Mouse (Mus musculus) kidney, adult 9 months (tissue): ENCODE results near the gene Gm47955.
"Not testable (repeated sequence)": the region's sequence is repeated elsewhere in the genome, so short reads cannot be mapped to it uniquely, and the experiment has no call there.

Source experiments
- DNase-seq: peaks from one replicate; pipeline ENCODE4 v3.0.0; 2022

Gm47955 gene

DNA sequence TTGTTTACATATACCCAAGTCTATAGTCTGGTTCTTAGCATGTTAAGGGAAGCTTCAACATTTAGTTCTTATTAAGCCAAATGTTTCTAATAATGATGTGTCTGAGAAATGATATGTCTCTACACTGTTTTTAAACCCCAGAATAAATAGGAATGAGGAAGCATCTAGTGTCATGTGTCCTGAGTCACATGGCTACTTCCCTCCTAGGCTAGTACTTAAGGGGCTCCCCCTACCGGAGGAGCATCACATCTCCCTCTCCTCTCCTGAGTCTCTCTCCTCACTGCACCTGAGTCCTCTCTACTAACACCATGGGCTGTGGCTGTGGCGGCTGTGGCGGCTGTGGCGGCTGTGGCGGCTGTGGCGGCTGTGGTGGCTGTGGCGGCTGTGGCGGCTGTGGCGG lies 40.2 kb downstream of the Gm47955 start, which contains the start of gene Gm47959:
Gene Gm47959, plus strand, starts transcription at position 243 of the 400 bp plus-strand sequence.
- DNase-seq = not testable (repeated sequence)

DNA sequence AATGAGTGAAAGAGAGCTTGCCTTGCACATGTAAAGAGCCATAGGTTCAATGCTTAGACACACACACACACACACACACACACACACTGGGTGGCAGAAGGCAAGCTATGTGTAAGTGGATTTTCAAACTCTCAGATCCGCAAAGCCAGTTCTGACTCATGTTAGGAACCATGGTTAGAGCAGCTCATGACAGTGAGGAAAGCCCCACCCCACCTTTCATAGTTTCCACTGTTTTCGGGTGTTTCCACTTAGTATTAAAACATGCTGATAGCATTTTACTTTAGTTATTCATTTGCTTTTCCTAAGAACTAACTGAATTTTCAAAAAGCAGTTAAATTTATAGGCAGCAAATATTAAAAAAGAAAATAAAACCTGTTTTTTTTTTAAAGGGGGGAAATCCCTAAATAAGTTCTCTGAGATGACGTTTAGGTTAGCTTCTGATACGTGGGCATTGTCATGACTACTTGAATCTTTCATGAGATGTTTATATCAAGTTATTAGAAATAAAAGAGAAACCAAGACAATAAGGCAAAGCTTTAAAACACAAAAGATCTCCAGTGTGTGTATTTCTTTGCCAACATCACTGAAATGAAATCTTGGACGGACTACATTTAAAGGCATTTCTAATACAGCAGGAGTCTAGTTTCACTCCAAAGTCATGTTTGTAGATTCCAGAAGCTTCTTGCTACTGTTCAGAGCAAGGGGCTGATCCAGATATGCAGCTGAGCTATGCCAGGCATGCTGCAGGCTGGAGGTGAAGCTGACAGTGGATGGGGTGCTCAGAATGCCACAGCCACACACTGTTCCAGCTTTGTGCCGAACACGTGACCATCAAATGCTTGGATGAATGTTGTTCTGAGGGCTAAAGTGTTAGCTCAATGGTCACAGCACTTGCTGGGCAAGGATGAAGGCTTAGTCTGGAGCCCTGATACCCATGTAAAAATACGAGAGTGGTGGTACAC lies 46.4 kb downstream of the Gm47955 start:
- DNase-seq = no peak

DNA sequence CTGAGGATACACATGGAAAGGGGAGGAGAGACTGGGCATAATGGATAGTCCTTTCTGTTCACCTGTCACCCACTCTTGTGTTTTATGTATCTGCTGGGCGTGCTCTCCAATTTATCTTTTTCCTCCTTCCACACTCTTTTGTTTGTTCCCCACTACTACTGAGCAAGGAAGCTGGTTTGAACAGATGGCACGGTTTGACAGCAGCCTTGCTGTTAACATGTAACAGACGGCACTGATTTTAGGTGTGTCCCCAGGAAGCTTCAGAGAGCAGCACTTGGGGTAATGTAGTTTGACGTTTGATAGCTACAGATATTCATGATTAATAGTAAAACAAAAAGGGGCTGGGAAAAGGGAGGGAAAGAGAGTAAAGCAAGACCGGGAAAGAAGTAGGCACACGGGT lies 47.4 kb downstream of the Gm47955 start:
- DNase-seq = no peak
